Mouse (Mus musculus) cerebellum, adult 18-20 months (tissue): ENCODE measurements around the gene Lmbr1l.

ENCODE experiments used
- DNase-seq, 2 experiments: peaks; one replicate each; pipeline ENCODE4 v3.0.0; 2021

The Lmbr1l gene

DNA sequence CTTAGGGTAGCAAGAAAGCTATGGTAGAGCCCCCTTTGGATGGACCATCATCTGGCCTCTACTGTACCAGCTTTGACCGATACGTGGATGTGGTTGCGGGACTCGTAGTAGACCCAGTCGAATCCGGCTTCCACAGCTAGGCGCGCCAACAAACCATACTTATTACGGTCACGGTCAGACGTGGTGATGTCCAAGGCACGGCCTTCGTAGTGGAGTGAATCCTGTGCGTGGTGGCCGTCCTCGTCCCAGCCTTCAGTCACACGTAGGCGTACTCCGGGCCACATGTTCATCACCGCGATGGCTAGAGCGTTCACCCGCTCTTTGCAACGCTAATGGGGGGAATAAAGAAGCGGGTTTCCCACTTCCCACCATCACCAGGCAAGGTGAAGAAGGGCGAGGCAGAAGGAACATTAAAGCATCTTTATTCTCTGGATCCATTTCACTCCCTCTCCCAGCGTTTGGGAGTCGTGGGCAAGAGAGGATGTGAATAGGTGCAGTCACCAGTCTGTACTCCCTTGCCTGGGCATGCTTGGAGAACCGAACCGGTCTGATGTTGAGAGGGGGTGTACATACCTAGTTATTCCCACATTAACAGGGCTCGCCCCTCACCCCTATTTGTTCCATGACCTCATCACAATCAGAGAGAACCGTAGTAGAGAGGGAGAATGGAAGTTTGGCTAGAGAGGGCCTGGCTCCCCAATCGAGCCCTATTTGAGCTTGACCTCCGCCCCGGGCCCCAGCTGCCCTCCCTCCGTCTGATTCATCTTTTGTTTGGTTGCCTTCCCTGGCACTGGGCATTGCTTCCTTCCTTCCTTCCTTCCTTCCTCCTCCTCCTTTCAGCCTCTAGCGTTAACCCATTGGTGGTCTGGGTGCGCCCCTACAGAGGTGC is 23.0 kb downstream of the Lmbr1l start:
- no peak for DNase-seq

DNA sequence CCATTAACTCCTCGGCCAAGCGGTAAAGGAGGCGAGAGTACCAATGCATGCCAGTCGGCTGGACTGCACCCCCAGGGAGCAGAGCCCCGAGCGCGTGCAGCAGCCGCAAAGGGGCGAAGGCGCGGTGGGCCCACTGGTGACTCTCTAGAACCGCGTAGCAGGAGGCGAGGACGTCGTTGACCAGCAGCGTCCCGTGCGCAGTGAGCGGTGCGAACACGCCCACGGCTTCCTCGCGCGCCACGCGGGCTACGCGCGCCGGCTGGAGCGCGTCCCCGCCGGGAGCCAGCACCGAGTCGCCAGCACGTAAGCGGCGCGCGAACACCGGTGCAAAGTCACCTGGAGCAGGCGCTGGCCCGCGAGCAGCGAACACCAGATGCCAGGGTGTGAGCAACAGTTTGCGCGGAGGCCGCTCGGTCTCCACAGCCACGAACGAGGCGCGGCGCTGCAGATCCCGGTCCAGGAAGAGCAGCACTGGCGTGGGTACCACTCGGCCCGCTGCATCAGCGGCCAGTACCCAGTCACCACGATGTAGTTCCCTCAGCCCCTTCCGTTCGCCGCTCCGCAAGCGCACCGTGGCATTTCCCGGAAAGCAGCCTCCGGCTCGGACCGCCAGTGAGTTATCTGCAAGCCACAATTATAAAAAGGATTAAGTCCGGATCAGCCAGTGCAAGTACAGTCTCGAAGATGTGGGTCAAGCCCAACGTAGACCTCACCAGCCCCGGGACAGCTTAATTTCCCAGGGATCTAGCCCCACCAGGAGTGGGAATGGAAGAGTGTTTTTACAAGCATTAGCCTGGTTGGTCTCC is 23.9 kb downstream of the Lmbr1l start, which contains the start of gene Rhebl1:
Rhebl1 (minus strand) TSS at position 601 of the 806 bp plus-strand sequence.
- DNase-seq = peak; percentile 62

DNA sequence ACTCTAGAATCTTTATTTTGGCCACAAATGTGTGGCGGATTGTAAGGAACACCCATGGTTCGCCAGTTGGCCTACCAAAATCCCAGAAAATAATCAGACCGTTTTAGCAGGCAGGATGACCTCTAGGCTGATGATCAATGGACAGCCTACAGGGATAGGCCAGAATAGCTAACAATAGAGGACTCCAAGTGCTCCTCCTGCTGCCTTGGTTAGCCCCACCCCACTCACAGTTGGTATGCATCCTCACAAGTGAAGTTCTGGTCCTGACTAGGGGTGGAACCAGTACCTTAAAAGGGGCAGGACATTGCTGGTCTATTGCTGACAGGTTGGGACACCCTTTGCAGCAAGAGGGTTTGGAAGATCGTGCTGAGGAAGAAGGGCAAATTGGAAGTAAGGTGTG is 25.0 kb downstream of the Lmbr1l start:
- no peak for DNase-seq

DNA sequence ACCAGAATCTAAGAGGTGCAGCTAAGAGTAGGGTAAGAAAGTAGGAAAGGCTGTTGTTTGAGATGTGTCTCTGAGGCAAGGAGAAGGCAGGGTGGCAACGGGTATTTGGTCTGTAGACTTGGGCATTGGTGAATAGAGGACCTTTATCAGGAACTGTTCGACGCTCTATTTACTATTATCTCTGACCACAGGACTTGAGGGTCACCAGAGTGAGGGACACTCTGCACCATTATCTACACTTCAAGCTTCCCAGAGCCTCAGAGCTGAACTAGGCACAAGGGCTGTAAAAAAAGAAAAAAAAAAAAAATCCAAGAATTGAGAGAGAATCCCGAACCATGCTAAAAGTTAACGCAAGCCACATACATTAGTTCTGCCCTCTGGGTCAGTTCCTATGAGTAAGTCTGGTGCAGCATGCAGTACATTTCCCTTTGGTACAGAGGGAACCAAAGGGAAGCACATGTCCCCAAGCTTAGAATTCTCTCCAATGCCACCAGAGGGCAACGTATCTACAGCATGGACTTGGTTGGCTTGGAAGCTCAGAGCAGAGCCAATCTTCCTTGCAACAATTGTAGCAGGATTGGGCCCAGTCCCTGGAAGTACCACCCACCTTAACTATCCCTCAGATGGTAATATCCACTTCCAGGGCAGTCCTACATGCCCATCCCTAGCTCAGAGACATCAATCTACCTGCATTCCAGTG is 26.0 kb downstream of the Lmbr1l start:
- peak; percentile 73 to 85 for DNase-seq

DNA sequence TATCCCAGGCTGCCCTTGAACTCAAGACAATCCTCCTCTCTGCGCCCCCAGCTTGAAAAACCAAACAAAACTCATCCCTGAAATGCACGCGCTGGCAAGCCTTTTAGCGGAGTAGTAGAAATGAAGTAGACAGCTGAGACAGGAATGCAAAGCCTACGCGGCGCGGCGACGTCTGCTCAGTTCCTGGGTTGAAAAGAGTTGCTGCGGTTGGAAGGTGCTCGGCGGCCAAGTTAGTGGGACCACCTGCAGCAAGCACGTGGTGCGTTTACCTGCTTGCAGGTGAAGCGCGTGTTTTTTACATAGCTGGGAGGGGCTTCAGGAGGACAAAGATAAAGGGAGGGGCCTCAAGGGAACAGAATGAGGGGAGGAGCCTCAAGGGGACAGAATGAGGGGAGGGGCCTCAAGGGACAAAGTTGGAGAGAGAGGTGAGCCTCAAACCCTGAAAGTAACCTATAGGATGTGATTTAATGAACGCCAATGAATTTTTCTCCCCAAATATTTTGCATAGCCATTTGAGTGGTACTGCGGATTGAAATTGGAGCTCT is 26.8 kb downstream of the Lmbr1l start:
- DNase-seq = no peak

DNA sequence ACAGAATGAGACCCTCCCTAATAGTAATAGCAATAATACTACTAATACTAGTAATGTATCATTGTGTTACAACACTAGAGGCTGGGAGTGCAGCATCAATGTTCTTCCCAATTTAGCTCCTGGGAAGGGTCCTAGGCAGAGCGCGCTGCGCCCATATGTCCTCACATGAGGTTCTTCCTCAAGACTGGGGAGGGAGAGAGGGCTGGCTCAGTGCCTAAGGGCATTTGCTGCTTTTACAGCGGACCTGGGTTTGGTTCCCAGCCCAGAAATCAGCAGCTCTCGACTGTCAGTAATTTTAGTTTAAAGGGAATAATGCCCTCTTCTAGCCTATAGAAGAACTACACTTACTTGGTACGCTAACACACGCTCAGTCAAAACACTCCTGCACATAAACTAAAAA is 30.5 kb downstream of the Lmbr1l start:
- DNase-seq = no peak

DNA sequence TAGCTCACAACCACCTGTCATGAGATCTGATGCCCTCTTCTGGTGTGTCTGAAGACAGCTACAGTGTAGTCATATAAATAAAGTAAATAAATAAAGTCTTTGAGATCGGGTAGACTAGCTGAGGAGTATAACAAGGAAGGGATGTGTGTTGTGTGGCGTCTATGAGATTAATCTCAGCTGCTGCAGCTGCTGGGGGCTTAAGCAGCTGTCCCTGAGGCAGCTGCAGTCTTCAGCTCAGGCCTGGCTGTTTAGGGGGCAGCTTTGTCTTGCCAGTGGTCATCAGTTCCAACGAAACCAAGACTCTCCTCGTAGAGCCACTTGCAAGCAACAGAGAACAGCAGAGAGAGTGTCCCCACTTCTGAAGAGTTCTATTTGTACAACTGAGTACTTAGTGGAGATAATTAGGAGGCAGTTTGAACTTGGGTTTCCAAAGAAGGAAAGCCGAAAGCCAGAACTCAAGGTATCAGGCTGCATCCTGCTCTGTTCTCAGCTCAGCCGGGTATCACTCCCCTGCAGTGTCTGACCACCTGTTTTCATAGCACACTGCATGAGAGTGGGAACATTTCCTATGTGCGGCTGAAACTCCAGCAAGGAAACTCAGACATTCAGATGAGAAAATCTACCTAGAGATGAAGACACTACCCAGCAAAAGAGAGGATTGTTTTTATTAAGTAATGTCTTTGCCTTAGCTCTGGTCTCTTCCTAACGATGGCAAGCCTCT is 31.2 kb downstream of the Lmbr1l start:
- DNase-seq = no peak

DNA sequence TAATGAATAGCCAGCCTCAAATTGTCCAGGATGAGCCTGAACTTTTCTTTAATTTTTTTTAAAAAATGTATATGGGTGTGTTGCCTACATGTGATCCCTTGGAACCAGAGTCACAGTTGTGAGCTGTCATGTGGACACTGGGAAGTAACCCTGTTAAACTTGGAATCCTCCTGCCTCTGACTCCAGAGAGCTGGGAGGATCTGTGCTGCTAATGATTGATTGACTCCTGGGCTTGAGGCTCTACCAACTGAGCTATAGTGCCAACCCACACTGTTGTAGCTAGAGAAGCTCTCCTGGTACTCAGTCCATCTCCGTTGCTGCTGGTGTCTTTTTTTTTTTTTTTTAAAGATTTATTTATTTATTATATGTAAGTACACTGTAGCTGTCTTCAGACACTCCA is 33.9 kb downstream of the Lmbr1l start:
- DNase-seq = no peak

DNA sequence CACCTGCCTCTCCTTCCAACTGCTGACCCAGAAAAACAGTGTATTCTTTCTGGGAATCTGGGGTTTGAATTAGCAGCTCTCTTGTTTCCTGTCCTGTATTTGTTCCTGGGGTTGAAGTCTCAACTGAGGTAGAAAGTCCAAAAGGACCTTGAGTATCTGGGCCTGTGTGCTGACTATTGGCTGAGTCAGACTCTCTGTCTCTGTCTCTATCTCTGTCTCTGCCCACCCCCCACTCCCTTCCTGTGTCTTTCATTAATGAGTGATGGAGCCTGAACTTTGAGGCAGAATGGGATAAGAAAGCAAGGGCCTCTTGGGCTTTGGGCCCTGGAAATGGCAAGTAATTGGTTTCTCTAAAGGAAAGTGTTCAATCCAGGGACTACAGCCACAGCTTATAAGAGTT is 34.4 kb downstream of the Lmbr1l start:
- DNase-seq = no peak

DNA sequence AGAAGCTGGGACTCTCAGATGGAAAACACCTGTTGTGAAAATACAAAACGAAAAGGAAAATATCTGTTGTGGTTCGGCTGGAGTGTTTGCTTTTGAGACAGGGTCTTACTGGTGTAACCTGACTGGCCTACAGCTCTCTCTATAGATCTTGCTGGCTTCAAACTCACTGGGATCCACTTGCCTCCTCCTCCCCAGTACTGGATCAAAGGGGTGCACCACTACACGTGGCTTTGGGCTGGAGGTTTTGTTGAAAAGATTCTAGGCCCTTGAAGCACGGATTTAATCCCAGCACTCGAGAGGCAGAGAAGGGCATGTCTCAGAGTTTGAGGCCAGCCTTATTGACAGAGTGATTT is 36.4 kb downstream of the Lmbr1l start:
- no peak for DNase-seq

DNA sequence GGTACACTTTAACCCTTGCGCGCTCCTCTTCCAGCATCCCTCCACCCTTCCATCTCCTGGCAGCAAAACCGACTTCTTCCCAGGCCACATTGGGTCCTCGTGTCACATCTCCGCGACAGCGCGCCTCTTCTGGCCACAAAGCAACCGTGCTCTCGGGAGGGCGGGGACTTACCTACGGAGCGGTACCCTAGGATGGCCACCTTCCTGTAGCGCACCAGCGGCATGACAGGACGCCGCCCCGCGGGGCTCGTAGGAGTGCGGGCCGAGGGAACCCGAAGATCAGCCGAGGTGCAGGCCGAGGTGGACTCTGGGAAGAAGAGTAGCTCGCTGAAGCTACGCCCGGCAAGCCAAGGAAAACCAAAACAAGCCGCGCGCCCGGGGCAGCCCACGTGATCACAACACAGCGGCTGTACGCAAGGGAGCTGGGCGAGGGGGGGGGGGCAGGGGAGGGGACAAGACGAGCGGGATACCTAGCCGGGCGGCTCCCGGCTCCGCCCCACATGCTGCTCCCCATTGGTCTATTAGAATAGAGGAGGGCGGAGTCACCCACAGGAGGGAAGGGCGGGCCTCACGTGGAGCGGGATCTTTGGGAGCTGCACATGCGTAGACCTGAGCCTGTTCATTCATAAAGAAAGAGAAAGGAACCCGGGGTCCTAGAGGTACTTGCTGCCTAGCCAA is 36.9 kb downstream of the Lmbr1l start:
- DNase-seq = peak; percentile 89 to 98

DNA sequence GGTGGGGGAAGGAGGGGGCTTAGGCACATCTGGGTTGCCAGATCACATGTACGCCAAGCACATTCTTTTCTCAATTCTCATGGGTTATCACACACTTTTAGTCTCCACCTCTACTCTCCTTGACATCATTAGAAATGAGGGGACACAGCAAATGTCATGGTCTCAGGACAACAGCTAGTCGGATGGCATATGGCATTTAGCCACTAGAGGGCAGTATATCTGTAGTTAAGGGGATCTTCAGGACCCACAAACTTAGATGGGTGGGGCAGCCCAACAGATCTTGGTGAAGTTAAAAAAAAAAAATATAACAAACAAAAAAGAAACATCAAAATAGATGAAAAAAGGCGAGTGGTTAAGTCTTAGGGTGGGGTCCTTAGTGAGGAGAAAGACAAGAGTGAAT is 40.7 kb downstream of the Lmbr1l start:
- peak; percentile 73 to 78 for DNase-seq

DNA sequence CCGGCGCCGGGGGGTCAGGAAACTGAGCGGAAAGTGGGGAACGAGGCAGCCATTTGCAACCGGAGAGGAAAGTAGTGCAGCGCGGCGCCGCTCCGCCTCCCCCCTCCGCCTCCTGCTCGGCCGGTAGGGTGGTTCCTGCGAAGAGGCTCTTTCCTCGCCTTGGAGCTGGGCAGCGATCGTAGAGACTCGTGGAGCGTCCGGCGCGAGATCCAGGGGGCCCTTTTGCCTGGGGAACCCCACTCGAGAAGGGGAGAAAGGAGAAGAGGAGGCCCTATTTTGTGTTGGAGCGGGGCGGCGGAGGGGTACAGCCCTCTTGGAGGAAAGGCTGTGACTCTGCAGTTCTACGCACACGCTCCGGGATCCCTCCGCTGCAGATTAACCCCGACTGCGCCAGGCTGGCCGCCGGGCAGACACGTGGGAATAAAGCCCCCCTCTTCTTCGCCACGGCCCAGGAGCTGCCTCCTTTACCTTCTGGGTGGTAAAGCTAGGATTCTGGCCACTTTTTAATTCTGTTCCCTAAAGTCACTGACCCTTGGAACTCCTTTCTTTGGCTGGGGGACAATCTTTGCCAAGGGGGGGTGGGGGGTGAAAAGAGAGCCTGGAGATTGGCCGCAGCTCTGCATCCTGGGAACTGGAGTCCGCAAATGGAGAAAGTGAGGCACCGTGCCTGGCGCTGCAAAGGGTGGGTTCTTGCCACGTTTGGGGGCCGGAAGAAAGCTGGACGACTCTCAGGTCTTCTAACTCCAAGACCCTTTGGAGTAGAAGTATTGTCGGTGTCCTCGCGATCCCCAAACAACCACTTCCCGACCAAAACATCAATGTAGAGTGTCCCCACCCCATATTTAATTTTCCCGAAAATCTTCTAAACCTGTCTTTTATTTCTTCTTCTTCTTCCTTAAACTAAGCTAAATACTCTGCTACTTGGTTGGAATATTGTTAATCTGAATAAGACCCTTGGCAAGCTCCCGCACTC is 45.8 kb downstream of the Lmbr1l start:
- DNase-seq = peak; percentile 88 to 94

DNA sequence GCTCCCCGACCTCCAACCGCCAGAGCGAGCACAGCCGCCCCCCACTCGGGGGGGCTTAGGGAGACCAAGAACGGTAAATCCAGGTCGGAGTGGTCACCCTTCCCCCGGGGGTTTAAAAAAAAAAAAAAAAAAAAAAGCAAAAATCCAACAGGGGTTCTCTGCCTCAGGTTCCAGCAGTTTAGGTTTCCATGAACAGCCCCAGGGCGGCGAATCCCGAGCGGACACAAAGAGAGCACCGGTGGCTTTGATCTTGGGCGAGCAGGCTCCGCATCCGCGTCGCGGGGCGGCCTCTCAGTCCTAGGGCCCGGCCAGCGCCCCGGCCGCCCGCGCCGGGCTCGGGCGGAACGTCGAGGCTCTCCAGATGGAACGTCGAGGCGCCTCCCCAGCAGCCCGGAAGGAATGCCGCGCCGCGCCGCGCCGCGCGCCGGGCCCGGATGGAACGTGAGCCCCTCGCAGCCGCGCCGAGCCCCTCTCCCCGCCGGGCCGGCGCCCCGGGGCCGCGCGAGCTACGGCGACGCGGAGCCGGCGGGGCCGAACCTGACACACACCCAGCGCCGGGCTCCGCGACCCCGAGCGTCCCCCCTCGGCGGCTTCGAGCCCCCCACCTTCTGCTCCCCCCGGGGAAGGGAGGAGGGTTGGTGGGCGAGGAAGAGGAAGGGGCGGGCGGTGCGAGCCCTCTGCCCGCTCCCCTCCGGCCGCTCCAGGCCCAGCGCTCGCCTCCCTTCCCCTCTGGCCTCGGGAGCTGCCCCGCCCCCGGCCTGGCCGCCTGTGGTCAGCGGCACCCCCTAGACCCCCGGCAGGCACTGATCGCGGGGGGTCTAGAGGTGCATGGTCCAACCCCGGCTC is 46.7 kb downstream of the Lmbr1l start, which contains the start of gene Kmt2d:
Kmt2d (minus strand) TSS at position 135 of the 846 bp plus-strand sequence.
- DNase-seq = no peak

DNA sequence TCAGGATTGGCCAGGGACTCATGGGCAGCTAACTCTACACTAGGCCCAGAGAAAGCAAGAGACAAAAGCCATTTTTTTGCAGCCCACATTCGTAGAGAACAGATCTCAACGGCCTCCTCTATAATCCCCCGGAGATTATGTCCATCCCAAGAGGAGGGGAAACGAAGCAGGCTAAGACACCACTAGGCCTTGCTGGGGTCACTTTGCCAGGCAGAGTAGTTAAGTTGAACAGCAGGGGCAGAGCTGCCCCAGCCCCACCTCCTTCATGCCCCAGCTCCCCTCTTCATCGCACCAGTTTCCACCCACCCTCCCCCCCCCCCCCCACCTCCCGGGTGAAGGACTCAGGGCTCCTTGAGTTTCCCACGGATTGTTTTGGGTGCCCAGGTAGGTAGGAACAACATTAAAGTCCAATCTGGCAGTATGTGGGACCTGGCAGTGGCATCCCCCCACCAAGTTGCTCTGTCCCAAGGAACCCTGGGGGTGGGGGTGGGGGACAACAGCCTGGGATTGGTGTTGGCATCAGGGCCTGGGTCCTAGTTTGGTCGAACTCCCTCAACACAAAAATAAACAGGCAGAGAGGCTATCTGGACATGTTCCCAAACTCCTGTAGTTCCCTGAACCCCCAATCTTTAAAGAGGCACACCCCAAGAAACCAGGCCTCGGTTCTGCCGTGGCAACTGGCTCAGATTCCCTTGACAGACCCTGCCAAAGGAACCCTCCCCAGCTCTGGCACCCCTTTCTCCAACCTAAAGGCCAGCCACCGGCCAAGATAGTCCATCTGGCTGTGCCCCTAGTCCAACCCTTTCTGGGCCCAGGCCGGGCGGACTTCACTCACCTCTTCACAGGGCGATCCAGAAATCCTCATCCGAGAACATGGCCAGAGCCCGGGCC is 47.6 kb downstream of the Lmbr1l start:
- DNase-seq = peak; percentile 64

DNA sequence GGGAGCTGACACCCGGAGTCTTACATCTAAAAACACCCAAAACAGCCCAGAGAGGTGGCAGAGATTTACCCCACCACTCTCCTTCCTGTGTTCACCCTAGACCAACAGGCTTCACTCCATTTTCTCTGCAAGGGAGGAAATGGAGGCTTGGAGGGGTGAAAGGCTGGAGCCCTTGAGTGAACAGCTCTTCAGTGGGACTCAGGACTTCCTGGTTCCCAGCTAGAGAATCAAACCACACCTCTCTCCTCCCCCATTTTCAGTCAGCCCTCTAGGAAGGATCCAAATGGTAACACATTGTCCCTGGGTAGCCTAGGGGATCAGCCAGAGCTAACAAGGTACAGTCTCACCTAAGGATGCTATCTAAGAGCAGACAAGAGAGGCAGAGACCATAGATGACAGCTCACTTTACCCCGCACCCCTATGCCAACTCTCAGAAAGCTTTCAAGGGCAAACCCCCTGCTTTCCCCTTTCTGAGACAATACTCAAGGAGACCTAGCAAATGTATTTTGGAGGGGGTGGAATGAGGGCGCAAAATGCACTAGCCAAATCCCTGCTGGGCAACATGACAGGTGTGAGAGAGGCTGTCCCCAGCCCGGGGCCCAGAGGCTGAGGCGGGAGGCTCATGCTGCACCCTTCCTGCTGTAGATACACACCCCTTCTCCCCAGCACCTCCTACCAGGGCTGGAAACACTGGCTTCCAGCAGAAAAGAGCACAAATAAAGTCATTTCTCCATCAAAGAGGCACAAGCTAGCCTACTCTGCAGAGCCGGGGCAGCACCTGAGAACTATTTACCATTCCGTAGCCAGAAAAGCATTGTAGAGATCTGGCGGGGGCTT is 48.5 kb downstream of the Lmbr1l start:
- DNase-seq = no peak

DNA sequence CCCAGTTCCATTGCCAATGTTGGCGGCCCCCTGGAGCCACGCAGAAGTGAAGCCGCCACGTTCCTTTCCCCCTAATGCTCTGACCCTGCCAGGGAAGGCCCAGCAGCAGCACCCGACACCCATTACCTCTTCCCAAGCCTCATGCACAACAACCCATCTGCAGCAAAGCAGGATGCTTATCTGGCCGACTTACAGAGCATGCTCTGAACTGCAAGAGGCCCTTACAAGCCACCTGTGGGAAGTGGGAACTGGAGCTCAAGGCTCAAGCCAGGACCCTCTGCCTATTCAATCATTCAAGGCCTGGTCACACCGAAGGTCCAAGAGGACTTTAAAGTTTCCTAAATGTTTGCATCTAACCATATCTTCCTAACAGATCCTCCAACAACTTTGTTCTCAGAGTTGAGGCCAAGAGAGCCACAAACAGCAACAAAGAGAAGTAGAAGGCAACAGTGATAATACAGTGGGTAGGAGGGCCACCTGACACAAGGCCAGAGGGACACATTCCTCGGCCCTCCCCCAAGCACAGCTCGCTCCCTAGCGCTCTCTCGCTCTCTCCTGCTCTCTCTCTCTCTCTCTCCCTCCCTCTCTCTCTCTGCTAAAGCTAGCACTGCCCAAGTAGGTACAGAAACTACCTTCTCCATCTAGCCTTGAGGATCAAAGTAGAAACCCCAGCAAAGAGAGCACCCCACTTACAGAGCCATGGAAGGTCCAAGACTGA is 49.5 kb downstream of the Lmbr1l start:
- no peak for DNase-seq
